Mouse (Mus musculus) liver, embryonic 14.5 days (tissue): ENCODE results near the gene Ep400. TPM values are rescaled to one million over a fixed set of nuclear protein-coding genes. Genes with fewer than 3 reads are reported as not detected.

Experiments used
- ATAC-seq: fragments of 200-750 bp; cut with Nextera tagmentation; 2 replicates; pipeline ENCODE4 v1.8.0; 2017; ENCODE audit warnings: moderate number of reproducible peaks, mild to moderate bottlenecking, moderate library complexity; ENCODE audit not compliant: insufficient read depth
- DNase-seq, 3 experiments: peaks; one replicate each; pipeline ENCODE4 v3.0.0-alpha.2; 2012 to 2013; ENCODE audit warnings: low read depth in 3 of 3, low spot score in 3 of 3
- H3K27ac ChIP-seq: fragments of 300-500 bp; sonication (generic); 2 replicates; pipeline ENCODE4 v1.5.1; 2014; ENCODE audit warnings: moderate library complexity, mild to moderate bottlenecking, control low read depth, inconsistent platforms
- H3K27me3 ChIP-seq: fragments of 300-500 bp; sonication (generic); 2 replicates; pipeline ENCODE4 v1.6.1; 2014; ENCODE audit warnings: mild to moderate bottlenecking, low read length, moderate library complexity; ENCODE audit not compliant: control insufficient read depth, insufficient read depth
- H3K36me3 ChIP-seq: fragments of 300-500 bp; sonication (generic); replicated peaks from 2 replicates; pipeline ENCODE4 v1.6.1; 2014; ENCODE audit warnings: low read depth; ENCODE audit not compliant: control insufficient read depth, insufficient read depth
- H3K4me1 ChIP-seq, 2 experiments: fragments of 200-500 bp in 1 of 2; fragments of 300-500 bp in 1 of 2; sonication (generic) in 1 of 2; replicated peaks; 2 replicates each; pipeline ENCODE4 v1.6.1; 2012 to 2014; ENCODE audit warnings: antibody characterized with exemption in 1 of 2, inconsistent platforms in 1 of 2, low read length in 1 of 2; ENCODE audit not compliant: control insufficient read depth in 2 of 2, insufficient read depth in 2 of 2
- H3K4me2 ChIP-seq: fragments of 300-500 bp; sonication (generic); 2 replicates; pipeline ENCODE4 v1.6.1; 2014; ENCODE audit warnings: low read depth, mild to moderate bottlenecking, control low read depth, moderate library complexity
- H3K4me3 ChIP-seq, 2 experiments: fragments of 200-500 bp in 1 of 2; fragments of 300-500 bp in 1 of 2; sonication (generic) in 1 of 2; 2 replicates each; pipeline ENCODE4 v1.5.1; 2012 to 2014; ENCODE audit warnings: low read depth in 2 of 2, low read length in 2 of 2, mild to moderate bottlenecking in 2 of 2, control low read depth in 1 of 2, inconsistent platforms in 1 of 2, moderate library complexity in 1 of 2; ENCODE audit not compliant: insufficient read depth in 1 of 2
- H3K9ac ChIP-seq: fragments of 300-500 bp; sonication (generic); replicated peaks from 2 replicates; pipeline ENCODE4 v1.6.1; 2014; ENCODE audit warnings: mild to moderate bottlenecking, control low read depth, moderate library complexity
- H3K9me3 ChIP-seq: fragments of 300-500 bp; sonication (generic); 2 replicates; pipeline ENCODE4 v1.6.1; 2016; ENCODE audit warnings: low read length, mixed read lengths; ENCODE audit not compliant: control insufficient read depth
- CTCF ChIP-seq: IDR thresholded peaks from 2 replicates; pipeline ENCODE4 v1.5.1; 2016; ENCODE audit warnings: antibody characterized with exemption, low read depth, control low read depth
- EP300 ChIP-seq: IDR thresholded peaks from 2 replicates; pipeline ENCODE4 v1.6.1; 2016; ENCODE audit warnings: antibody characterized with exemption, low read depth
- WGBS: fragments of 180-500 bp; shearing (Covaris S2); extraction: QIAGEN DNeasy Blood & Tissue Kit; methylation state at CpG from one replicate; pipeline ENCODE4 v1.1.7; 2014; ENCODE audit not compliant: insufficient replicate concordance; 5-methylcytosine and 5-hydroxymethylcytosine counted together
- polyA plus RNA-seq, 2 experiments: library from polyadenylated mRNA; depleted of rRNA in 1 of 2; stranded (reverse) in 1 of 2; unstranded in 1 of 2; fragments of >200 nt; fragmentation: Nextera tagmentation in 1 of 2; extraction: Ambion mirVana in 1 of 2; gene quantifications; 2 replicates each; pipeline versions ENCODE4 v1.2.1 to v1.2.3; 2012 to 2014

Gene Ep400
- 14.7 and 18.2 TPM in 2 replicates for polyA plus RNA-seq (2012; rRNA removed)
- 15.2 and 15.3 TPM in 2 replicates for polyA plus RNA-seq (2014; fragmentation: Nextera tagmentation; extraction: Ambion mirVana)

DNA sequence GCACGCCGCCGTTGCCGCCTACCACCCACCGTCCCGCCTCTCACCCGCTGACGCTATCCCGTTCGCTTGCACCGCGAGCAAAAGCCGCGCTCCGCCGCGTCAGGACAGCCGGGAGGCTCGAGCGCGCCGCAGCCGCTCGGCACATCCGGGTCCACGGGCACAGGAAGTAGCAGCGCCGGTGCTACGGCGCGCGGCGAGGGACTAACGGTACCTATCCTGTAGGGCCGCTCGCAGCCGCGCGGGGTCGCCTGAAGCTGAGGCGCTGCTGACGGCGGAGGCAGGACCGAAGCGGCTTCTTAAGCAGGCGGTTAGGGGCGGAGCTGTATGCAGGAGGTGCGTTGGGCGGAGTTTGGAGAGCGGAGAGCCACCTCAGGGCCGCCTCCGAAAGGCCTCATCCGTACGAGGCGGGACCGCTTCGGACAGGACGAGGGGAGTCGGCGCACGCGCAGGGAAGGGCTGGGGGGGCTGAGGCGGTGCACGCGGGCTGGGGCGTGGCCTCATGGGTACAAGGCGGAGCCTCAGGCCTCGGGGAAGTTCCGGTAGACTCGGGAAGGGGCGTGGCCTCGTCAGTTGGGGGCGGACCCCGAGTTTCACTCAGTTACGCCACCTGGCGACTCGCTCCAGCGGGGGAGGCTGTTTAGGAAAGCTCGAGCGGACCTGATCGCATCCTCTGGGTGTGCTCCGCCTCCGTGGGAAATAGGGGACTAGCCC, at the start of gene Ep400:
TSS of gene Ep400 (minus strand) at position 270 of the 711 bp plus-strand sequence.
- H3K4me3 ChIP-seq, result peak within 1 kb of the TSS; percentile 76 to 99
- peak within 1 kb of the TSS; percentile 81 for H3K9ac ChIP-seq
- peak; percentile 99 for DNase-seq
- TF ChIP-seq CTCF (peak; percentile 81), EP300 (no peak)
- no peaks in the 10 kb centered on the region for H3K9me3 ChIP-seq
- H3K4me1 ChIP-seq, result peaks cover 15 to 17% of the 10 kb centered on the region in 2 experiments
- H3K4me2 ChIP-seq, result peak within 1 kb of the TSS; percentile 91
- no peaks in the 10 kb centered on the region for H3K27me3 ChIP-seq
- peaks cover 29% of the 10 kb centered on the region for H3K36me3 ChIP-seq
- under 1% methylated on average over 83 of the region's 83 CpGs for WGBS
- H3K27ac ChIP-seq, result peak within 1 kb of the TSS; percentile 83
- ATAC-seq, result peak; percentile 93

DNA sequence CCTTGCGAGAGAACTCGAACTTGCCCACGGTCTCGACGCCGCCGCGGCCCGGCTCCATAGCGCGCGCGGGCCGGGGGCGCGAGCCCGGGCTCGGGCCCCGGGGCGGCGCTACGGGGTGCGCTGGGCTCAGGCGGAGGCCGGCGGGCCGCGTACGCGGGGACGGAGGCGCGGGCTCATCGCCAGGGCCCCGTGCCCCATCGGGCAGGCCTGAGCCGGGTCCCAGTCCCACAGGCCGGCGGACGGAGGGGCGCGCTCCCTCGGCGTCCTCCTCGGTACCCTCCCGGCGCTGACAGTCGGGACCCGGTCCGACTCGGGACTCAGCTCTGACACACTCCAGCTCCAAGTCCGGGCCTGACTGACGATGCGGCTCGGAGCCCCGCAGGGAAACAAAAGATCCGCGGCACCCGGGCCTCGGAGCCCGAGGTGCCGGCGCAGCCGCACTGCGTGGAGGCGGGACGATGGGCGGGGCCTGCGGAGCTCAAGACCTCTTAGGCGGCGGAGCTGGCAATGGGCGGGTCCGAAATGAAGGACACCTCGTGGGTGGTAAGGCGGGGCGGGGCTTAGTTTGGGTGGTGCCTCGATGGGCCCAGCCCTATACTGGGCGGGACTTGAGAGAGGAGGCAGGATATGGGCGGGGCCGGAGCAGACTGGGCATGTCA, 39.3 kb upstream of the Ep400 start, which contains the start of gene Ulk1:
TSS of gene Ulk1 (minus strand) at position 431 of the 659 bp plus-strand sequence.
- Histone ChIP-seq H3K4me3 (peak within 1 kb of the TSS; percentile 67 to 85), H3K27ac (peak within 1 kb of the TSS; percentile 76), H3K4me1 (peaks cover 13 to 33% of the 10 kb centered on the region in 2 experiments), H3K4me2 (peak within 1 kb of the TSS; percentile 85), H3K27me3 (no peaks in the 10 kb centered on the region), H3K9ac (peak within 1 kb of the TSS; percentile 91), H3K36me3 (peaks cover 10% of the 10 kb centered on the region; the same call in 1 of the 2 replicates), H3K9me3 (no peaks in the 10 kb centered on the region)
- DNase-seq, result peak; percentile 99 to 100 (median 99)
- ATAC-seq, result peak; percentile 86
- no peak for TF ChIP-seq CTCF
- TF ChIP-seq EP300, result no peak
- WGBS, result under 1% methylated on average over 73 of the region's 80 CpGs

DNA sequence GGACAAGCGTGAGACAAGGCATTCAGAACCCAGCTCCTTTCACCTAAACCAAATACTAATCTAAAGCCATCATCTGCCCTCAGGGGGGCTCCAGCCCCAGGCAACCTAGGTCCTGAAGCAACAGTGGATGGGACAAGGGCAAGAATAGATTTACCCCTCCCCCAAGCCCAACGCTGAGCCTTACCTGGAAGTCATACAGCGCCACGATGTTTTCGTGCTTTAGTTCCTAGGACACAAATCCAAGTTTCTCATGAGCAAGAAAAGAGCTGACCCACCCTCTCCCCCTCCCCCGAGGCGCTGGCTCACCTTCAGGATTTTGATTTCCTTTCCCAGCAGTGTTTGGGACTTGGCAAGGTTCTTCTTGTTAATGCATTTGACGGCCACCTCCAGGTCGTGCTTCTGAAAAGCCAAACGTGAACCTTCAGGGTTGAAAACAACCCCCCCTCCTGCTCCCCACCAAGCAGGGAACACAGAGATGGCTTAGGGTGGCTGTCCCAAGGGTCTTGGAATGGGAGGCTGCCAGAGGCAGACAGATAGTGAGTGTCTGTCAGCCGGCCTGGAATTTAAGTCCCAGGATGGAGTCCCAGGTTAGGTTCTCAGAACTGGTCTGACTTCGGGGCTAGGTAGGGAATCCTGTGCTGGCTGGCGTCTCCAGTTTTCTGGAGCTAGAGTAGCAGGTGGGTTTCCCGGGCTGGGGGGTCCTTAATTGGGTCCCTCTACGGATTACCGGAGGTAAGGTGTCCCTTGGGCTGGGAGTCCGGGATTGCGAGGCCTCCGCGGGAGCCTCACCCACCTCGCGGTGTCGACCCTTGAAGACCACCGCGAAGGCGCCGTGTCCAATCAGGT, 38.5 kb upstream of the Ep400 start:
- Histone ChIP-seq H3K4me2 (peak overlapping the region; percentile 85), H3K9me3 (no peaks in the 10 kb centered on the region), H3K36me3 (peaks cover 12% of the 10 kb centered on the region; the same call in 1 of the 2 replicates), H3K4me3 (peak overlapping the region; percentile 67 to 85), H3K9ac (peak overlapping the region; percentile 91), H3K27ac (peak overlapping the region; percentile 76), H3K4me1 (peaks cover 21 to 38% of the 10 kb centered on the region in 2 experiments), H3K27me3 (no peaks in the 10 kb centered on the region)
- under 1% methylated on average over 27 of the region's 27 CpGs for WGBS
- ATAC-seq (no peak), DNase-seq (no peak)
- TF ChIP-seq EP300, result no peak
- no peak for TF ChIP-seq CTCF

DNA sequence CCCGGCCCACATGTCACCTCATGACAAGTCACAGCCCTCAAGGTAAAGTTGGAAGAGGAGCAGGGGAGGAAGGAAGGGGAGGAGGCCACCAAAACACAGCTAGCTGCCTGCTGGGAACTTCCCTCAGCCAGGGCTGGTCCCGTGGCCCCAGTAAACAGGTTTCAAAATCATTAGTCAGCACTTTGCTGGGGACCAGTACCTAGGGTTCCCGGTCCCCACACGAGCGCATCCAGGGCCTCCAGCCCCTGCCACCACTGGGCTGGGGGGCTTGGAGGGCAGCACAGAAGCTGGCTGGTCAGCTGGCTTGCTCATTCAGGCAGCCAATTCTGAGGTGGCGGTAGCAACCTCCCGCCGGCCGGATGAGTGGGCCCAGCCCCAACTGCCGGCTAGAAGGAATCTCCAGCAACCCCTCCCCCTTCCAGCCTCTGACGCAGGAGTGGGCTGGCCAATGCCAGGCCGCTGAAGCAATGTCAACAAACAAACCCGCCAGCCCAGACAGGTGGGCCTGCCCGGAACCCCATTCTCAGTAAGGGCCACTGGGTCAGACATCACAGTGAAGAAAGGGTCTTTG, 37.6 kb upstream of the Ep400 start:
- TF ChIP-seq EP300, result peak; percentile 28
- no peak for TF ChIP-seq CTCF
- H3K27ac ChIP-seq, result peak overlapping the region; percentile 76
- peaks cover 23 to 41% of the 10 kb centered on the region in 2 experiments for H3K4me1 ChIP-seq
- ATAC-seq (peak; percentile 73), DNase-seq (peak; percentile 75 to 79 (median 76))
- under 1% methylated on average over 14 of the region's 14 CpGs for WGBS
- peak overlapping the region; percentile 67 to 85 for H3K4me3 ChIP-seq
- peaks cover 12% of the 10 kb centered on the region; the same call in 1 of the 2 replicates for H3K36me3 ChIP-seq
- H3K9ac ChIP-seq, result peak overlapping the region; percentile 91
- H3K27me3 ChIP-seq, result no peaks in the 10 kb centered on the region
- no peaks in the 10 kb centered on the region for H3K9me3 ChIP-seq
- H3K4me2 ChIP-seq, result peak overlapping the region; percentile 85
